Mouse (Mus musculus): Measurements from ENCODE around the gene Olfr649.

Olfr649 gene

DNA sequence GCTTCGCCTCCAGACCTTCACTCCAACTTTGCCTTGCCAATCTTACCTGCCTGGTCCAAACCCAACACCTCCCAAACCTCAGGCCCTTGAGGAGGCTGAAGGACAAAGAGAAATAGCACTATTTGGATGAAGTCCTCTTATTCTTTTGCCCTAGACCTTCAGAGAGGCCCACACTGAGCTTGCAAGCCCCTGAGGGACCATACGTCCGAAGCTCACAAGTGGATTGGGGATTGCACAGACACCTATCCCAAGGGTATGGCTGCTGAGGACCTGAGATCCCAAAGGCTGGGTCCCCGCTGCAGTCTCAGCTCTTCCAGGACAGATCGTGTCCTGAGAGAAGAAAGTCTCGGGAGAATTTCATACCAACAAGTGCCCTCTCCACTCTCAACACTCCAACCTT is at the start of gene Olfr649:
Gene Olfr649, minus strand, starts transcription at position 101 of the 400 bp plus-strand sequence.
- no peak for DNase-seq

DNA sequence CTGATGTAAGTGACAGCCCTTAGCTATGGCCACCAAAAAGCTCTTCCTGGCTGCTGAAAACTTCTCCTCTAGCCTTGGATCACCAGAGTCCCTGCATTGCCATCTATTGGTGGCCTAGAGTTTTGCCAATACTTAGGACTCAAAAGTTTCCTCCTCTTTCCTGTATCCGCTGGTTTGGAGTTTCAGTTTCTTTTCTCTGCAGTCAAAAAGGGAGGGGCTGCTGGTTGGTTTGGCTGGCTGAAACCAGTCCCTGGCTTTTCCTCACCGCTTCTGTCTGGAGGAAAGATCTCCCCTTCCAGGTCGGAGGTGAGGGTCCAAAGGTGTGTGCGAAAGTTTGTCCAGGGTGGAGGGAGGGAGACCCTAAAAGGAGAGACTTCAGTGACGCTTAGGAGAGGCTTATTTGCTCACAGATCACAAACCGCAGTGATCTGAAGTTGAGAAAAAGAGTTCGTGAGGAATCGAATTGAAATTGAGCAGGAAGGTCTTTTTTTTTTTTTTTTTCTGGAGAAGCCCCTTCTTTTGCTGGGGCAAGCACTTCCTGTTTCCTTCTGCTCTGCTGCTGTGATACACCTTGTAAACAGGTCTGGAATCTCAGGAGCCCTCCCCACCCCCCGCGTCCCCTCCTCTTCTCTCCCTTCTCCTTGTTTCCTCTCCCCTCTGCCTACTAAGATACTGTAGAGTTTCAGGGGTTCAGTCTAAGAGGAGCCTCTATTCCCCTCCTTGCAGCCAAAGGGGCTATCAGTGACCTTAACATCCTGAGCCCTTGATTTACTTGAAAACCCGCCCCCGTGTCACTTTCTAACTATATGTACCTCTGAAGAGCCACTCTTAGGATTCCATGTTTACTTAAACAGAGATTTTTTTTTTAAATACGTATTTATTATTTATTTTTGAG is 48.7 kb upstream of the Olfr649 start, which contains the start of gene Trim34a:
Gene Trim34a, plus strand, starts transcription at position 171 of the 895 bp plus-strand sequence.
- no peak for DNase-seq

DNA sequence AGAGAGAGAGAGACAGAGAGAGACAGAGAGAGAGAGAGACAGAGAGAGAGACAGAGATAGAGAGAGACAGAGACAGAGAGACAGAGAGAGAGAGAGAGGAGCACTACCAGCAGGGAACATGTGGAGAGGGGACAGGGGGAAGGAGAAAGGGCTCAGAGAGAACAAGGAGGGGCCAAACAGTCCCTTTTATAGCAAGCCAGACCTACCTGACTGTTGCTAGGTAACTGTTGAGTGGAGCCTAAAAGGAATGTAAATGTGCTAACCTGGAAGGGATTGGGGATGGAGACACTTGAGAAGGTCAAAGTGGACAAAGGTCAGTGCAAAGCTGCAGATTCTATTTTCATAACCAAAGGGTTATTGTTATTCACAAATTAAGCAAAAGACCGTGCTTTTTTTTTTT is 47.8 kb upstream of the Olfr649 start:
- no peak for DNase-seq

DNA sequence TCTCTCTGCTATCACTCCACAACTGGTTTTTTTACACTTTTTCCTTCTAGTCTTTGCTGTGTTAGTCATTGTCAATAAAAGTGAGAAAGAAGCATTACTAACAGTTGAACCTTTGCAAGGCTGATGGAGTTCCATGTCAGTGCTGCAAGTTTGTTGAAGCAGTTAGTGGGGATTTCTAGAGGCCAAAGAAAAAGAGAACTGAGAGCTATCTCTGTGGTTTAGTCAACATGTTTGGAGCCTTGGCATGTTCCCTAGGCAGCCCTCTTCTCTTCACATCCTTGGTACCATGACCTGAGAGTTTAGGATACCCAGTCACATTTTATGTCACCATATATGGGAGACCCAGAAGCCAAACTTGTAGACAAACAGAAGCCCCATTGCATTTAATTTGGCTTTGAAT is 45.1 kb upstream of the Olfr649 start:
- DNase-seq, result no peak

DNA sequence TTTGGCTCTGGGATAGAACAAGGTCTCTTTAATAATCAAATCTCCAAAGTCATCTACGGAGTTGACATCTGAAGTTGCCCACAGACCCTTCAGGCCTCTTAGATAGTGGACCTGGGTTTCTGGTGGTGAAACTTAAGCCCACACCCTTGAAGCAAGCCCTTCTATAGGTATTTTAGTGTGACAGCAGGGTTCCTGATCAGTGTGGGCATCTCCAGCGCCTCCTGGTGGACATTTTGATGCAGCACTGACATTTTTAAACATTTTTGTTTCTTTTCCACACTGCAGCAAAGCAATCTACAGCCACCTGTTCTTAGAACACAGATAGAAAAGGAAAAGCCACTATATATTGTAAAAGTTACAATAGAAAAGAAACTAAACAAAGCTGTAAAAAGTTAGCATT is 35.4 kb upstream of the Olfr649 start:
- DNase-seq, result no peak

DNA sequence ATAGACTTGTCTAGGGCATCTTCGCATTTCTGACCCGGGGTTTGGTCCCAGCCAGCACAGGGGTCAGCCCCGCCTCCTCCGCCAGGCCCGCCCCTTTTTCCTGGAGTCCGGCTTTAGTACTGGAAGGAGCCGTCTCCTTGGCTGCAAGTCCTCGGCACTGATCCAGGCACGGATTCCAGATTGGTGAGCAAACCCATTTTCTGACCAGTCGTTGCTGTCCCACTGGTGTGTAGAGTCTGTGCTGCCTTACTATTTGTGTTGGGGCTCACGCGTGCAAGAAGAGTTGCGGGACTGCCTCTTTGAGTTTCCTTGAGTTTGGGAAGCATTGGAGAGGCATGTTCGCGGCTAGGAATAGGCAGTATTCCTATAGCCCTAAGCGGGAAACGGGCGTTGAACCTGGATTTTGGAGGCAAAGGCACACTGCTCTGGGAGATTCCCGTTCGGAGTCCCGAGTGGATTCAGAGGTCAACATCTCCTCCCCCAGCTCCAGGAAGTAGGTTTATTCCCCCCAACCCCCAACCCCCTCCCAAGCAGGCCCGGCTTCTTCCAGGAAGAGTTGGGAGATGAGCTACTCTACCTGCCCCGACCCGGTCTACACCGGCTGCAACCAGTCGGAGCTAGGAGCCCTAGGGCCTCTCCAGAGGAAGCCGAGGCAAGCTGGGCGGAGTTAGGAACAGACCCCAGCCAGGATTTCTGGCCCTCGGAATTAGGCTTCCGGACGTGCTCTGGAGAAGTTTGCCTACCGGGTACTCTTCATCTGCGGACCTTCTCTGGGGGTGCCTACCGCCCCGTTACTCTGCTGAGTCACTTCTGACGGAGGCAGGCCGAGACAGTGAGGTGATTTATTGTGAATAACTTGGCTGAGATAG is 23.1 kb upstream of the Olfr649 start, which contains the start of gene Trim6:
Gene Trim6, plus strand, starts transcription at position 93 of the 869 bp plus-strand sequence.
- DNase-seq, result no peak

DNA sequence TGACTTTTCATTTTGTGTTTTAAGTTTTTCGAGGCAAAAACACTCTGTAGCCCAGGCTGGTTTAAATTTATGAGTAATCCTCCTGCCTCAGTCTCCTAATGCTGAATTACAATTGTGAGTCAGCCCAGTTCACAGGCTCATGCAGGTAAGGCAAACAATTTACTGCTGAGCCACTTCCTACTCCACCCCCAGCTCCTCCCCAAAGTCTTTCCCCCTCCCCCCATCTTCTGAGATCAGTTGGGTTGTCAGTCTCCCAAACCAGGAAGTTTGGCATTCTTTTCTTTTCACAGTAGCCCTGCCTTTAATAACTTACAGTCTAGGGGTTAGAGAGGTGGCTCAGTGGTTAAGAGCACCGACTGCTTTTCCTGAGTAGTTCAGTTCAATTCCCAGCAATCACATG is 22.1 kb upstream of the Olfr649 start:
- no peak for DNase-seq

DNA sequence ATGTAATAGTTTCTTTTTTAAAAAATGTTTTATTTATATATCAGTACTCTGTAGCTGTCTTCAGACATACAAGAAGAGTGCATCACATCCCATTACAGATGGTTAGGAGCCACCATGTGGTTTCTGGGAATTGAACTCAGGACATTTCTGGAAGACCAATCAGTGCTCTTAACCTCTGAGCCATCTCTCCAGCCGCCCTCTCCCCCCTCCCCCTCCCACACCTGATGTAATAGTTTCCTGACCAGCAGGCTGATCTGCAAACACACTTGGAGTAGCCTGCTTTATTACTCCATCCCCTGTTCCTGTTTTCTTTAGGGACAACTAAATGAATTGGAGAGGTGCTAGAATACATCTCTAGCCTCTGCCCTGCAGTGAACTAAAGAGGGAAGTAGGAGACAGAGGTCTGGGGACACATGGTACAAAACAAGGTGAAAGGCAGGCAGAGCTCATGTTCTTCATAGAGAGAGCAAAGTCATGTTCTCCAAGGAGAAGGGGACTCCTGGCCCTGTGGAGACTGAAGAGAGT is 20.3 kb upstream of the Olfr649 start:
- DNase-seq, result no peak

DNA sequence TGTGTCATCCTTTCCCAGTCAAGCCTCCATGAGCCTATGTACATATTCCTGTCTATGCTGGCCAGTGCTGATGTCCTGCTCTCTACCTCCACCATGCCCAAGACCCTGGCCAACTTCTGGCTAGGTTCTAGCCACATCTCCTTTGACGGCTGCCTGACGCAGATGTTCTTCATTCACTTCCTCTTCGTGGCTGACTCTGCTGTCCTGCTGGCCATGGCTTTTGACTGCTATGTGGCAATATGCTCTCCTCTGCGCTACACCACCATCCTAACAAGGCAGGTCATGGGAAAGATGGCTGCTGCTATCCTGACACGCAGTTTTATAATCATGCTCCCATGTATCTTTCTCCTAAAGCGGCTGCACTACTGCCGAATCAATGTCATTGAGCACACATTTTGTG is 10.4 kb upstream of the Olfr649 start:
- DNase-seq, result no peak

DNA sequence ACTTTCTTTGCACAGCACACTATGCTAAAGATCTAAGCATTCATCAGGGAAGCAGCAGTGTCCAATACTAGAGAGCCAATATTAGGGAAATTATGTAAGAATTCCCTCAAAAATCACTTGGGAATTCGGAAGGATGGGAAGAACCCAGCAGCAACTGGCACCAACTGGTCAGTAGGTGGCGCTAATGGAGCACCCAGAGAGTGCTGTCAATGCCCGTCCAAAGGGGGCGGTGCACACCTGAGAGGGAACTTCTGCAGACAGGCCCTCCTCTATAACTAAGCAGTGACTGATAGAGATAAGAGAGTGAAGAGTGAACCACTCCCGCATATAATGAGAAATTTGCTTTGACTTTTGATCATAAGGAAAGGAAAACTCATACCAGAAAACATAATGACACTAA is 4.0 kb upstream of the Olfr649 start:
- no peak for DNase-seq

DNA sequence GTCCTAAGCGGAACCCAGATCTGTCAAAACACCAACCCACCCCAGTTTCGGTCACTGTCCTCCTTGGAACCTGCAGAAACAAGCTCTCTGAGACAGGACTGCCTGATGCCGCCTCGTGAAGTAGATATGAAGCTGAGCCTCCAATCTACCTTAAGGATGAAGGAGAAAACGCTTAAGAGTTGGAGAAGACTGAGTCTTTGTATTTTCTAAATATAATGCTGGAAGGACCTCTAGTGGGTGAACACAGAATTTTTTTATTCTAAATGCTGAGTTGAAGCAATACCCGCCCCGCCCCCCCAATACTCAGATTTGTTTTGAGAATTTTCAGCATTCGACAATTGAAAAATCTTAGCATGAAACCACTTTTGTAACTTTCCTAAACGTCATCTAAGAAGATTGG is 4.5 kb downstream of the Olfr649 start:
- DNase-seq, result no peak

DNA sequence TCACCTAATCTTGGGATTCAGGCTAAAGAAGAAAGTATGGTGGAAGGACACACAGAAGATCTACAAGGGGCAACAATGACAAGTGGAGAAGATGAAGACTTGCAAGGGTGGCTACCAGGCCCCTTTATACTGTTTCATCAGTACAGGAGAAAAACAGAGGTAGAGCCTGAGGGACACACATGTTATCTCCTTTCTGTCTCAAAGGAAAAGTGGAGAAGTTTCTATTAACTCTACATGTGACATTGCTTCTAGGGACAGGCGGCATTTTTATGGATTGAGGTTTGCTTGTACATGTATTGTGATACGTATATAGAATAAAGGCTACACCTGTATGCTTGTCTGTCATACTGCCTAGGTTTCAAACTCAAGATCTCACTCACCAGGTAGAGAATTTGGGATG is 12.5 kb downstream of the Olfr649 start, which contains the start of gene Olfr648:
Gene Olfr648, minus strand, starts transcription at position 101 of the 400 bp plus-strand sequence.
- DNase-seq, result no peak

DNA sequence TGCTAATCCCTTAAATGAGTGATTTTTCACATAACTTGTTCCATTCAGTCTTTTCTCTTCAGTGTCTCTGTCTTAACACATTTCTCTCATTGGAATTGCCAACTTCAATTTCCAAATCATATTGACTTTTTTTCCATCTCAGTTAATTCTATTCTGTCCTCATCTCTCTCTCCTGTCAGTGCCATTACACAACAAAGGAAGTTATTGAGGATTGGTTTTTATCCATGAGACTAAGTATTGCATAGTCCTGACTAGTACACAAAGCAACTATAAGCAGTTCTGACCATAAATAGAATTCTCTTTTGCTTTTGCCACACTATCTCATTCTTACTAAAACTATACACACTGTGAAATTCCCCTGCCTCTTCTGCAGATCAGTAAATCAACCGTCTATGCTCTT is 16.7 kb downstream of the Olfr649 start:
- no peak for DNase-seq

DNA sequence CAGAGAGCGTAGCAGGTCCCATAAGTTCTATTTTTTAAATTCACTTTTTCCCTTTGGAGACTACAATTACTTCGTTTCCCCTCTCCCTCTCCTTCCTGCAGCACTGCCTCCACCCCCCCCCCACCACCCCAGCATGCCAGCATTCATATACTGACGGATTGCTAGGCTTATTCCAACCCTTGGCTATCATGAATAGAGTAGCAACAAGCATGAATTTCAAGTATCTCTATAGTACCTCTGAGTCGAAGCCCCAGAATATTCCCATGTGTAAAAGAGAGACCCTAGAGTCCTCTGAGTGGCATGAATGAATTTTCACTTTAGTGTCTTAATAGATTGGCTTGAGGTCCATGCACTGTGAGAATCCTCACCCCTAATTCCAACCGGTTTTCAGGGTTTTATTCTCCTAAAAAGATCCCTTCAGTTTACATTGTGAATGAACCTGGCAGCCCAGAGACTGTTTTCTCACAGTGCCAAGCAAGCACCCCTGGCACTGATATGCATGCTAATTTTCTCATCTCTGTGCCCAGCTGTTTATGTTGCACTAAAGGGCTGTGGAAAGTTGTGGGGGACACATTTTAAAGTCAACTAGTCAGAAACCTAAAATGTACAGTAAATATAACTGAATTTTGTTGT is 17.2 kb downstream of the Olfr649 start:
- no peak for DNase-seq

DNA sequence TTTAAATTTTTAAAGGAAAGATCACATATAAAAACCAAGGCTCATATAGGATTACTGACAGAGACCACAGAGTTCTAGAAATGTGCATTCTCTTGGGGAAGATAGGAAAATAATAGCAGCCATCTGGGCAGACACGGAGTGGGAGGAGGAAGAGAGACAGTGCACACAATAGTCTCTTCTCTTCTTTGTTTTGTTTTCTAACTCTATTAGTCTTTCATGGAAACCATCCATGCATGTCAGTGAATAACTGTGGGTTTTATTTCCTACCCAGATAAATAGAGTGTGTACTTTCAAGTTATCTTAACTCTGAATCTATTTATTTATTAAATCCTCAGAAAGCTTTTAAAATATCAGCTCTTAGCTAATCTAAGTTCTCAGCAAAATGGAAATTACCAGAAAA is 20.7 kb downstream of the Olfr649 start:
- DNase-seq, result no peak

DNA sequence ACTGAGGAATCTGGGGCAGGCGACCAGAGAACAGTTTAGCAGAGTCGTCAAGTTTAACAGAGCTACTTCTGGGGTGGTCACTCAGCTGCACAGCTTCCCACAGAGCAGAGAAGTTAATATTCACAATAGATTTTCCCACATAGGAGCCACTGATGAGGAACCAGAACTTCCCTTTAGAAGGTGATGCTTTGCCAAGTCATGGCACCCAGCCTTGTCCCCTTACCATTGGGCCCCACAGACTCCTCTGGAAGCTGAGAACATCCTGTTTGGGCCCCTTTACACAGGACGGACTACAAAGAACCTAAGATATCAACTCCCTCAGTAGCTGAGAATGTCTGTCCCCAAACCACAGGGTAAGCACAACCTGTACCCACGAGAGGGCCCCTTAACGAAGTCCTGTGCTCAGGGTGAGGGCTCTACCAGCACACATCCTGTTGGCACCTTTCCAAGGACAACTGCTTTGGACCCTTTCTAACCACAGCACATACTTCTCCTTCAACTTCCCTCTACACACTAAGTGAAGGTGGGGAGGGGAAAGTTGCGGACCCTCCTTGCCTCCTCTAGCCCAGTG is 26.1 kb downstream of the Olfr649 start:
- no peak for DNase-seq

DNA sequence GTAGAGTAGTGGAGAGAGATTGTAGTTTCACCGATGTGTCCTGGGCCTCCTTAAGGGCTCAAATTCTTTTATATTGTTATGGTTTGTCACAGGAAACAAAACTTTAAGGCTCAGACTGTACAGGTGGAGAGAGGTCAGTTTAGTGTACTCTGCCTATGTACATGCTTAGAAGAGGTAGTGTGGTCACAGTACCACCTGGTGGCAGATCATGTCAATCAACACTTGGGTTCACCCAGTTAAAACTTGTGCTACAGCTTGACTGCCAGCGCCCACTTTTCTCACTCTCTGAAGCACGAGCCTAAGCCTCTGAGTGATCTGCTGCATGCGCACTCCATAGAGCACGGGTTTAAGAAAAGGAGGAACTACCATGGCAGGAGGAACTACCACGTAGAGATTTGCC is 28.7 kb downstream of the Olfr649 start:
- DNase-seq, result no peak

DNA sequence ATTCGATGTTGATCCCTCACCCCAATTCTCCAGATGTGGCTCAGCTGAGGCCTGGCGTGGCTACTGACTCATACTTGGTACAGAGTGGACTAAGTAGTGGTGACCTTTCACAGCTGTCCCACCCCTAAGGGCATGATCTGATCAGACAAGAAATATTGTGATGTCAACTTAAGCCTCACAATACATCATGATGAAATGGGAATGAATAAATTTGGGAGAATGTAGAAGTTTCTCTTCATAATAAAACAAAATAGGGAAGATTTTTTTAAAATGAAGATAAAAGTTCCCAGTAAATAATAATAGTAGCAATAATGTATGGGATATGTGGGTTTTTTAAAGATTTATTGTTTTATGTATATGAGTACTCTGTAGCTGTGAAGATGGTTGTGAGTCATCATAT is 45.3 kb downstream of the Olfr649 start, which contains the start of gene Ubqlnl:
Gene Ubqlnl, minus strand, starts transcription at position 101 of the 400 bp plus-strand sequence.
- no peak for DNase-seq

DNA sequence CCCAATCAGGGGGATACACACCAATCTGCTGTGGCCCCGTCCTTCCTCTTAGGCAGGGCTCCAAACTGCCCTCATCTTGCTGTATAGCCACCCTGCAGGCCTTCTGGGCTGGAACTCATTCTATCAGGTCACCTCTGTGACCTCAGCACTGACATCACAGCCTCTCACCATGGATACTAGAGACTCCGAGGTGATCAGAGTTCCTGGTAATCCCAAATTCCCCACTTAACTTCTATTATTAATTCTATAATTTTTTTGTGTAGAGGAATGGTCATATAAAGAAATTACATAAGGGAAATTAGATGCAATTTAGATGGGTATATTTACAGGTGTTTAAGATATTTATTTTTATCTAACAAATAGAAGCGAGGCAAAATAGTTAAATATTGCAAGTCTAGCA is 52.6 kb downstream of the Olfr649 start, which contains the start of gene Ubqln3:
Gene Ubqln3, minus strand, starts transcription at position 101 of the 400 bp plus-strand sequence.
- DNase-seq, result no peak

All from cerebellum, adult 11 months (tissue).